Mouse (Mus musculus): ENCODE results near the gene Cenpp. TPM values are rescaled to one million over a fixed set of nuclear protein-coding genes. Genes with fewer than 3 reads are reported as not detected.
A peak's percentile ranks its signal among the peaks of the same experiment; 100 is the strongest.

Gene Cenpp
- polyA plus RNA-seq, 1 experiment from 2014 or later: 33.2 TPM

- no peak overlapping the region for H3K4me2 ChIP-seq (ENCODE audit: low read depth, low read length)
- no peak overlapping the region for H3K4me3 ChIP-seq (ENCODE audit: low read length)
- H3K4me1 ChIP-seq (replicated peaks; ENCODE audit: control insufficient read depth, insufficient read depth, low read length): no peaks in the 10 kb centered on the region
- no peak overlapping the region for H3K27ac ChIP-seq (ENCODE audit: low read length)
- H3K27me3 ChIP-seq (ENCODE audit: control insufficient read depth, insufficient read depth, low read depth, low read length): no peaks in the 10 kb centered on the region
- H3K36me3 ChIP-seq (ENCODE audit: control insufficient read depth, insufficient read depth, low read length): no peaks in the 10 kb centered on the region
- no peak overlapping the region for H3K9ac ChIP-seq (ENCODE audit: low read length)
- no peak for ATAC-seq (ENCODE audit: low read depth)
- WGBS: 85% methylated on average over 3 of the region's 3 CpGs
- H3K9me3 ChIP-seq (ENCODE audit: control insufficient read depth, low read length): no peaks in the 10 kb centered on the region
Observed at GRCm38 (mm10) chr13:49549616-49550015, 103.0 kb downstream of the Cenpp start.

- no peaks in the 10 kb centered on the region for H3K9me3 ChIP-seq (ENCODE audit: control insufficient read depth, low read length)
- 0 out of 2 replicates have a peak overlapping the region, but pooled peaks have one; percentile 5 for H3K9ac ChIP-seq (ENCODE audit: low read length)
- peak overlapping the region; percentile 49 for H3K27ac ChIP-seq (ENCODE audit: low read length)
- no peaks in the 10 kb centered on the region for H3K36me3 ChIP-seq (ENCODE audit: control insufficient read depth, insufficient read depth, low read length)
- no peaks in the 10 kb centered on the region for H3K27me3 ChIP-seq (ENCODE audit: control insufficient read depth, insufficient read depth, low read depth, low read length)
- ATAC-seq (ENCODE audit: low read depth): no peak
- WGBS: 71% methylated on average over 1 of the region's 1 CpGs
- H3K4me2 ChIP-seq (ENCODE audit: low read depth, low read length): no peak overlapping the region
- H3K4me3 ChIP-seq (ENCODE audit: low read length): no peak overlapping the region
- no peaks in the 10 kb centered on the region for H3K4me1 ChIP-seq (replicated peaks; ENCODE audit: control insufficient read depth, insufficient read depth, low read length)
Observed at GRCm38 (mm10) chr13:49547563-49548150, 104.9 kb downstream of the Cenpp start.

GRCm38 (mm10) chr13:49546517-49546916 is 106.1 kb downstream of the Cenpp start:
- Histone ChIP-seq H3K36me3 (ENCODE audit: control insufficient read depth, insufficient read depth, low read length) (no peaks in the 10 kb centered on the region), H3K4me1 (replicated peaks; ENCODE audit: control insufficient read depth, insufficient read depth, low read length) (no peaks in the 10 kb centered on the region), H3K9me3 (ENCODE audit: control insufficient read depth, low read length) (no peaks in the 10 kb centered on the region), H3K4me3 (ENCODE audit: low read length) (no peak overlapping the region), H3K4me2 (ENCODE audit: low read depth, low read length) (no peak overlapping the region), H3K27ac (ENCODE audit: low read length) (peak overlapping the region; percentile 15), H3K27me3 (ENCODE audit: control insufficient read depth, insufficient read depth, low read depth, low read length) (no peaks in the 10 kb centered on the region), H3K9ac (ENCODE audit: low read length) (no peak overlapping the region)
- WGBS: 63% methylated on average over 1 of the region's 1 CpGs
- ATAC-seq (ENCODE audit: low read depth): peak; percentile 43; the same call in 1 of the 2 replicates

GRCm38 (mm10) chr13:49545646-49546045 is 106.9 kb downstream of the Cenpp start:
- 44% methylated on average over 3 of the region's 3 CpGs for WGBS
- Histone ChIP-seq H3K27ac (ENCODE audit: low read length) (peak overlapping the region; percentile 15; the same call in 1 of the 2 replicates), H3K4me1 (replicated peaks; ENCODE audit: control insufficient read depth, insufficient read depth, low read length) (no peaks in the 10 kb centered on the region), H3K4me2 (ENCODE audit: low read depth, low read length) (no peak overlapping the region), H3K27me3 (ENCODE audit: control insufficient read depth, insufficient read depth, low read depth, low read length) (no peaks in the 10 kb centered on the region), H3K36me3 (ENCODE audit: control insufficient read depth, insufficient read depth, low read length) (no peaks in the 10 kb centered on the region), H3K9me3 (ENCODE audit: control insufficient read depth, low read length) (no peaks in the 10 kb centered on the region), H3K4me3 (ENCODE audit: low read length) (no peak overlapping the region), H3K9ac (ENCODE audit: low read length) (no peak overlapping the region)
- no peak for ATAC-seq (ENCODE audit: low read depth)

- 35% methylated on average over 3 of the region's 3 CpGs for WGBS
- Histone ChIP-seq H3K4me3 (ENCODE audit: low read length) (no peak within 1 kb of the TSS), H3K9me3 (ENCODE audit: control insufficient read depth, low read length) (no peaks in the 10 kb centered on the region), H3K4me1 (replicated peaks; ENCODE audit: control insufficient read depth, insufficient read depth, low read length) (no peaks in the 10 kb centered on the region), H3K27ac (ENCODE audit: low read length) (peak within 1 kb of the TSS; percentile 49; the same call in 1 of the 2 replicates), H3K9ac (ENCODE audit: low read length) (no peak within 1 kb of the TSS), H3K36me3 (ENCODE audit: control insufficient read depth, insufficient read depth, low read length) (no peaks in the 10 kb centered on the region), H3K4me2 (ENCODE audit: low read depth, low read length) (no peak within 1 kb of the TSS), H3K27me3 (ENCODE audit: control insufficient read depth, insufficient read depth, low read depth, low read length) (no peaks in the 10 kb centered on the region)
- peak; percentile 76 for ATAC-seq (ENCODE audit: low read depth)
Observed at GRCm38 (mm10) chr13:49544279-49544678, 108.3 kb downstream of the Cenpp start, which contains the start of gene Aspn. Aspn (plus strand) TSS chr13:49544443.

GRCm38 (mm10) chr13:49538693-49539092 is 113.9 kb downstream of the Cenpp start:
- ATAC-seq (ENCODE audit: low read depth): no peak
- Histone ChIP-seq H3K4me2 (ENCODE audit: low read depth, low read length) (no peak overlapping the region), H3K4me3 (ENCODE audit: low read length) (no peak overlapping the region), H3K9me3 (ENCODE audit: control insufficient read depth, low read length) (no peaks in the 10 kb centered on the region), H3K4me1 (replicated peaks; ENCODE audit: control insufficient read depth, insufficient read depth, low read length) (no peaks in the 10 kb centered on the region), H3K36me3 (ENCODE audit: control insufficient read depth, insufficient read depth, low read length) (no peaks in the 10 kb centered on the region), H3K27ac (ENCODE audit: low read length) (no peak overlapping the region), H3K27me3 (ENCODE audit: control insufficient read depth, insufficient read depth, low read depth, low read length) (no peaks in the 10 kb centered on the region), H3K9ac (ENCODE audit: low read length) (no peak overlapping the region)
- WGBS: 82% methylated on average over 1 of the region's 1 CpGs

- Histone ChIP-seq H3K36me3 (ENCODE audit: control insufficient read depth, insufficient read depth, low read length) (no peaks in the 10 kb centered on the region), H3K9me3 (ENCODE audit: control insufficient read depth, low read length) (no peaks in the 10 kb centered on the region), H3K9ac (ENCODE audit: low read length) (no peak overlapping the region), H3K4me1 (replicated peaks; ENCODE audit: control insufficient read depth, insufficient read depth, low read length) (no peaks in the 10 kb centered on the region), H3K27me3 (ENCODE audit: control insufficient read depth, insufficient read depth, low read depth, low read length) (no peaks in the 10 kb centered on the region), H3K27ac (ENCODE audit: low read length) (no peak overlapping the region), H3K4me3 (ENCODE audit: low read length) (no peak overlapping the region), H3K4me2 (ENCODE audit: low read depth, low read length) (no peak overlapping the region)
- ATAC-seq (ENCODE audit: low read depth): no peak
- WGBS: 94% methylated on average over 1 of the region's 1 CpGs
Observed at GRCm38 (mm10) chr13:49536946-49537345, 115.6 kb downstream of the Cenpp start.

GRCm38 (mm10) chr13:49530636-49531035 is 121.9 kb downstream of the Cenpp start:
- H3K9me3 ChIP-seq (ENCODE audit: control insufficient read depth, low read length): no peaks in the 10 kb centered on the region
- 92% methylated on average over 4 of the region's 4 CpGs for WGBS
- H3K4me1 ChIP-seq (replicated peaks; ENCODE audit: control insufficient read depth, insufficient read depth, low read length): 0 out of 2 replicates have a peak, but pooled peaks cover 4% of the 10 kb centered on the region
- no peak overlapping the region for H3K4me2 ChIP-seq (ENCODE audit: low read depth, low read length)
- no peak overlapping the region for H3K4me3 ChIP-seq (ENCODE audit: low read length)
- H3K9ac ChIP-seq (ENCODE audit: low read length): no peak overlapping the region
- no peaks in the 10 kb centered on the region for H3K27me3 ChIP-seq (ENCODE audit: control insufficient read depth, insufficient read depth, low read depth, low read length)
- no peak overlapping the region for H3K27ac ChIP-seq (ENCODE audit: low read length)
- H3K36me3 ChIP-seq (ENCODE audit: control insufficient read depth, insufficient read depth, low read length): no peaks in the 10 kb centered on the region
- no peak for ATAC-seq (ENCODE audit: low read depth)

- Histone ChIP-seq H3K27ac (ENCODE audit: low read length) (peak overlapping the region; percentile 67), H3K9ac (ENCODE audit: low read length) (no peak overlapping the region), H3K4me3 (ENCODE audit: low read length) (no peak overlapping the region), H3K27me3 (ENCODE audit: control insufficient read depth, insufficient read depth, low read depth, low read length) (no peaks in the 10 kb centered on the region), H3K36me3 (ENCODE audit: control insufficient read depth, insufficient read depth, low read length) (no peaks in the 10 kb centered on the region), H3K4me1 (replicated peaks; ENCODE audit: control insufficient read depth, insufficient read depth, low read length) (0 out of 2 replicates have a peak, but pooled peaks cover 4% of the 10 kb centered on the region), H3K4me2 (ENCODE audit: low read depth, low read length) (no peak overlapping the region), H3K9me3 (ENCODE audit: control insufficient read depth, low read length) (no peaks in the 10 kb centered on the region)
- ATAC-seq (ENCODE audit: low read depth): peak; percentile 83
- WGBS: 62% methylated on average over 2 of the region's 2 CpGs
Observed at GRCm38 (mm10) chr13:49526235-49526634, 126.3 kb downstream of the Cenpp start.
